Mouse (Mus musculus) intestine, embryonic 15.5 days (tissue): ENCODE results near the gene Azi2. TPM values are rescaled to one million over a fixed set of nuclear protein-coding genes. Genes with fewer than 3 reads are reported as not detected.

Experiments
- ATAC-seq: fragments of 200-750 bp; cut with Nextera tagmentation; 2 replicates; pipeline ENCODE4 v1.8.0; 2017; ENCODE audit warnings: moderate TSS enrichment, moderate library complexity
- H3K27ac ChIP-seq: fragments of 300-500 bp; sonication (generic); 2 replicates; pipeline ENCODE4 v1.5.1; 2015; ENCODE audit warnings: mild to moderate bottlenecking, inconsistent platforms
- H3K27me3 ChIP-seq: fragments of 300-500 bp; sonication (generic); replicated peaks from 2 replicates; pipeline ENCODE4 v1.6.1; 2015; ENCODE audit warnings: inconsistent platforms
- H3K36me3 ChIP-seq: fragments of 300-500 bp; sonication (generic); 2 replicates; pipeline ENCODE4 v1.6.1; 2015; ENCODE audit warnings: inconsistent platforms
- H3K4me1 ChIP-seq: fragments of 300-500 bp; sonication (generic); replicated peaks from 2 replicates; pipeline ENCODE4 v1.6.1; 2015; ENCODE audit warnings: inconsistent platforms
- H3K4me2 ChIP-seq: fragments of 300-500 bp; sonication (generic); replicated peaks from 2 replicates; pipeline ENCODE4 v1.6.1; 2015; ENCODE audit warnings: mild to moderate bottlenecking, inconsistent platforms
- H3K4me3 ChIP-seq: fragments of 300-500 bp; sonication (generic); replicated peaks from 2 replicates; pipeline ENCODE4 v1.5.1; 2015; ENCODE audit warnings: inconsistent platforms
- H3K9ac ChIP-seq: fragments of 300-500 bp; sonication (generic); 2 replicates; pipeline ENCODE4 v1.6.1; 2015; ENCODE audit warnings: inconsistent platforms
- H3K9me3 ChIP-seq: fragments of 300-500 bp; sonication (generic); 2 replicates; pipeline ENCODE4 v1.6.1; 2016; ENCODE audit warnings: inconsistent platforms
- WGBS: fragments of 180-500 bp; shearing (Covaris S2); methylation state at CpG from one replicate; pipeline ENCODE4 v1.1.7; 2015; 5-methylcytosine and 5-hydroxymethylcytosine counted together
- polyA plus RNA-seq: library from polyadenylated mRNA; unstranded; fragments of >200 nt; fragmentation: Nextera tagmentation; extraction: Ambion mirVana; gene quantifications from 2 replicates; pipeline ENCODE4 v1.2.1, GENCODE M21; 2015

Azi2 gene
- polyA plus RNA-seq, 1 experiment from 2014 or later, result 81.3 TPM

GRCm38 (mm10) chr9:118041646-118042045 is 1.3 kb downstream of the Azi2 start:
- no peak for ATAC-seq
- 18% methylated on average over 5 of the region's 5 CpGs for WGBS
- peak overlapping the region; percentile 66 for H3K4me2 ChIP-seq
- 0 out of 2 replicates have a peak, but pooled peaks cover 3% of the 10 kb centered on the region for H3K4me1 ChIP-seq
- H3K4me3 ChIP-seq, result peak overlapping the region; percentile 88
- H3K9me3 ChIP-seq, result no peaks in the 10 kb centered on the region
- no peak overlapping the region for H3K9ac ChIP-seq
- H3K36me3 ChIP-seq, result no peaks in the 10 kb centered on the region
- H3K27me3 ChIP-seq, result no peaks in the 10 kb centered on the region
- no peak overlapping the region for H3K27ac ChIP-seq

DNA sequence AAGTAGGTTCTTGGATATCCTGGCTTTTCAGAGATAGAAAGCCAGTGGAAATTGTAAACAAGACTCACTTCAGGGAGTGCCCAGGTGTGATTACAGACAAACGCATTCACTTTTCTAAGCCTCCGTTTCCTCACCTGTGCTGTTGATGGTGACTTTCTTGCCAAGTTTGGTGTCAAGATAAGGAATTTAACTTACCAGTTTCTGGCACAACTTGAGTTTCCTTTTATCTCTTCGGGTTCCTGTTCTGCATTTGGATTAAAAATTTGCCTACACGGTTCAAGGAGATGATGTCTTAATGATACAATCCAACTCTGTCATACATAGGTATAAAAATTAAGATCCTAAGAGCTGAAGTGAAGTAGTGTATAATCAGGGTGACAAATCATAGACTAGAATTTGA is 2.4 kb downstream of the Azi2 start:
- H3K4me1 ChIP-seq, result 0 out of 2 replicates have a peak, but pooled peaks cover 3% of the 10 kb centered on the region
- 0 out of 2 replicates have a peak, but pooled peaks cover 3% of the 10 kb centered on the region for H3K36me3 ChIP-seq
- no peak overlapping the region for H3K4me3 ChIP-seq
- no peak for ATAC-seq
- H3K4me2 ChIP-seq, result no peak overlapping the region; the same call in 1 of the 2 replicates
- no peaks in the 10 kb centered on the region for H3K9me3 ChIP-seq
- no peaks in the 10 kb centered on the region for H3K27me3 ChIP-seq
- H3K9ac ChIP-seq, result no peak overlapping the region
- no peak overlapping the region for H3K27ac ChIP-seq
- WGBS, result 77% methylated on average over 4 of the region's 4 CpGs

- 0 out of 2 replicates have a peak, but pooled peaks cover 5% of the 10 kb centered on the region for H3K36me3 ChIP-seq
- 88% methylated on average over 3 of the region's 3 CpGs for WGBS
- no peak overlapping the region for H3K27ac ChIP-seq
Observed at GRCm38 (mm10) chr9:118043581-118043980, 3.3 kb downstream of the Azi2 start.

GRCm38 (mm10) chr9:118045011-118045533 is 4.8 kb downstream of the Azi2 start:
- H3K27ac ChIP-seq, result no peak overlapping the region
- no peaks in the 10 kb centered on the region for H3K9me3 ChIP-seq
- no peak for ATAC-seq
- H3K4me3 ChIP-seq, result no peak overlapping the region
- H3K9ac ChIP-seq, result no peak overlapping the region
- 0 out of 2 replicates have a peak, but pooled peaks cover 3% of the 10 kb centered on the region for H3K4me1 ChIP-seq
- no peak overlapping the region for H3K4me2 ChIP-seq
- WGBS, result 68% methylated on average over 1 of the region's 1 CpGs
- no peaks in the 10 kb centered on the region for H3K27me3 ChIP-seq
- H3K36me3 ChIP-seq, result 0 out of 2 replicates have a peak, but pooled peaks cover 5% of the 10 kb centered on the region

More at GRCm38 (mm10) chr9:118043581-118043980, 3.3 kb downstream of the Azi2 start:
- H3K9me3 ChIP-seq, result no peaks in the 10 kb centered on the region
- ATAC-seq, result no peak
- H3K27me3 ChIP-seq, result no peaks in the 10 kb centered on the region
- no peak overlapping the region for H3K9ac ChIP-seq
- H3K4me3 ChIP-seq, result no peak overlapping the region
- H3K4me2 ChIP-seq, result no peak overlapping the region
- H3K4me1 ChIP-seq, result 0 out of 2 replicates have a peak, but pooled peaks cover 3% of the 10 kb centered on the region

GRCm38 (mm10) chr9:118053286-118053685 is 13.0 kb downstream of the Azi2 start:
- Histone ChIP-seq H3K4me1 (no peaks in the 10 kb centered on the region), H3K4me3 (no peak overlapping the region), H3K27ac (no peak overlapping the region), H3K4me2 (no peak overlapping the region), H3K27me3 (no peaks in the 10 kb centered on the region), H3K9ac (no peak overlapping the region), H3K36me3 (peaks cover 20% of the 10 kb centered on the region; the same call in 1 of the 2 replicates), H3K9me3 (no peaks in the 10 kb centered on the region)
- ATAC-seq, result no peak
- WGBS, result 39% methylated on average over 1 of the region's 1 CpGs

DNA sequence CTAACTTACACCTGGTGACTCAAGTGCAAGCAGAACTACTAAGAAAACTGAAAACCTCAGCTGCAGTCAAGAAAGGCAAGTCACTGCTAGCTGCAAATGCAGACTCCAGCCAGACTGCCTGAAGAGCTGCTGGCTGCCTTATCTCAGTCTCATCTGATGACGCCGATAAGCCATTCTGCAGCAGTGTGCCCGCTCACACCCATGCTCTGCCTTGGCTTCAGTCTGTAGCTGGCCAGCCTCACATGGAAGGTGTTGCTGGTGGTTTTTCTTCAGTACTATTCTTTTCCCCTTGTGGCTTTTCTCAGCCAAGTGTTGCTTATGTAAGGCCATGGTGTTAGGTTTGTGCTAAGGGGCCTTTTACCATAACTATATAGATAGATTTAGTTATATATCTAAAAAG is 18.8 kb downstream of the Azi2 start:
- WGBS, result 90% methylated on average over 3 of the region's 3 CpGs
- no peak for ATAC-seq

GRCm38 (mm10) chr9:118070442-118070841 is 30.1 kb downstream of the Azi2 start:
- Histone ChIP-seq H3K4me2 (no peak overlapping the region), H3K9ac (no peak overlapping the region), H3K27ac (no peak overlapping the region), H3K36me3 (peaks cover 6% of the 10 kb centered on the region; the same call in 1 of the 2 replicates), H3K4me3 (no peak overlapping the region), H3K4me1 (no peaks in the 10 kb centered on the region), H3K9me3 (no peaks in the 10 kb centered on the region), H3K27me3 (no peaks in the 10 kb centered on the region)
- no peak for ATAC-seq
- 94% methylated on average over 6 of the region's 6 CpGs for WGBS

More for the DNA sequence above, 18.8 kb downstream of the Azi2 start:
- H3K4me1 ChIP-seq, result no peaks in the 10 kb centered on the region
- H3K27ac ChIP-seq, result no peak overlapping the region
- no peak overlapping the region for H3K4me2 ChIP-seq
- H3K9me3 ChIP-seq, result no peaks in the 10 kb centered on the region
- H3K36me3 ChIP-seq, result peaks cover 10% of the 10 kb centered on the region
- H3K9ac ChIP-seq, result no peak overlapping the region
- H3K4me3 ChIP-seq, result no peak overlapping the region
- H3K27me3 ChIP-seq, result no peaks in the 10 kb centered on the region

- Histone ChIP-seq H3K36me3 (peaks cover 6% of the 10 kb centered on the region; the same call in 1 of the 2 replicates), H3K9ac (no peak overlapping the region), H3K4me3 (no peak overlapping the region), H3K27ac (no peak overlapping the region), H3K27me3 (no peaks in the 10 kb centered on the region), H3K4me2 (no peak overlapping the region), H3K4me1 (no peaks in the 10 kb centered on the region), H3K9me3 (no peaks in the 10 kb centered on the region)
- WGBS, result 75% methylated on average over 3 of the region's 3 CpGs
- ATAC-seq, result no peak
Observed at GRCm38 (mm10) chr9:118071337-118071736, 31.0 kb downstream of the Azi2 start.

GRCm38 (mm10) chr9:118072101-118072500 is 31.8 kb downstream of the Azi2 start:
- no peak; the same call in 1 of the 2 replicates for ATAC-seq
- H3K36me3 ChIP-seq, result peaks cover 4% of the 10 kb centered on the region; the same call in 1 of the 2 replicates
- no peak overlapping the region for H3K4me3 ChIP-seq
- H3K9me3 ChIP-seq, result no peaks in the 10 kb centered on the region
- H3K9ac ChIP-seq, result no peak overlapping the region
- H3K27me3 ChIP-seq, result no peaks in the 10 kb centered on the region
- no peak overlapping the region for H3K4me2 ChIP-seq
- H3K27ac ChIP-seq, result no peak overlapping the region
- WGBS, result 73% methylated on average over 5 of the region's 5 CpGs
- H3K4me1 ChIP-seq, result no peaks in the 10 kb centered on the region

DNA sequence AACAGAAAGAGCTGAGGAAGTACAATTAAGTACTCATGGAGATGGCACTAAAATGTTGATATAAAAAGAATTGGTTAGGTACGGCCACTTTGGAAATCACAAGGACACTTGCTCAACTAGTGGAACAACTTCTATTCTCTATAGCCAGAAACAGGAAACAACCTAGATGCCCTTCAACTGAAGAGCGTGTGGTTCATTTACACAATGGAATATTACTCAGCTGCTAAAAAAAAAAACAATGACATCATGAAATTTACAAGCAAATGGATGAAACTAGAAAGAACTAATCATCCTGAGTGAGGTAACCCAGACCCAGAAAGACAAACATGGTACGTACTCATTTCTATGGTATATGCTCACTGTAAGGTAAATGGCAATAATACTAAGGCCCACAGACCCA is 33.1 kb downstream of the Azi2 start:
- no peak for ATAC-seq
- H3K4me1 ChIP-seq, result no peaks in the 10 kb centered on the region
- WGBS, result 88% methylated on average over 3 of the region's 3 CpGs

DNA sequence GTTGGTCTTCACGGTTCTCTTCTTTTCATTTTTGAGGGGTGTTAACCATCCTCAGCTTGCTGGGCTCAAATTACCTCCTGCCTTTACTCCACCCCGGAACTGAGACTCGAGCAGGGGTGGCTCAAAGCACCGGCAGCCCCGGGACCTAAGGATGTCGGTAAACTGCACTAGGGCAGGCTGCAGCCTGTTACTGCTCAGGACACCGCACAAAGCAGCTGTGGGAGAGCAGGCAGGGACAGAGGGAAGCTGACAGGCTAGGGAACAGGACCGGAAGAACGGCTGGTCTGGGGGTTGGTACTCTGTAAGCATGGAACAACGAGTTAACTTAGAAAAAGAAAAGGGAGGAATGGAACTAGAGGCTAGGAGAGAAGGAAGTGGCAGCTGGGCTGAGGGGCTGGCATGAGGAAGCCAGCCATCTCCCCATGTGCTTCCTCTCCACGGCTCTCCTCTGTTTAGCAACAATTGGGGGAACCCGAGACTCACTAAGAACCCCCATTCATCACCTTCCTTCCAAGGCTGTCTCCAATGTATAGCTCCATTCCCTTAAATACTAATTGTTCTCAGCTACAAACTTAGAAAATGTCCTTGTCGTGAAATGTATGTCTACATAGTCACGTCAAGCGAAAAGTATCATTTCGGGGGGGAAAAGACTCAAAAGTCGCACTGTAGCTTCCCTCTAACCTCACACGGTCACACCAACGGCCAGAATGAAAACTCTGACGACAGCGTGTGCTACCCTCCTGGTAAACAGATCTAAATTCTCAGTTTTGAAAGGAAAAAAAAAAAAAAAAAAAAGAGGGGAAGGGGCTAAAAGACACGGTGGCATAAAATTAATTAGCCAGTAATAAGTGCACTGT is 42.5 kb downstream of the Azi2 start:
- Histone ChIP-seq H3K27me3 (no peaks in the 10 kb centered on the region), H3K27ac (peak overlapping the region; percentile 9; the same call in 1 of the 2 replicates), H3K9me3 (no peaks in the 10 kb centered on the region), H3K4me2 (peak overlapping the region; percentile 64), H3K36me3 (no peaks in the 10 kb centered on the region), H3K4me1 (0 out of 2 replicates have a peak, but pooled peaks cover 4% of the 10 kb centered on the region), H3K9ac (peak overlapping the region; percentile 13; the same call in 1 of the 2 replicates), H3K4me3 (peak overlapping the region; percentile 26)
- 32% methylated on average over 22 of the region's 22 CpGs for WGBS
- 0 out of 2 replicates have a peak, but pooled peaks have one; percentile 34 for ATAC-seq

More for the DNA sequence above, 33.1 kb downstream of the Azi2 start:
- Histone ChIP-seq H3K4me3 (no peak overlapping the region), H3K36me3 (no peaks in the 10 kb centered on the region), H3K9ac (no peak overlapping the region), H3K27ac (no peak overlapping the region), H3K9me3 (no peaks in the 10 kb centered on the region), H3K27me3 (no peaks in the 10 kb centered on the region), H3K4me2 (no peak overlapping the region)

DNA sequence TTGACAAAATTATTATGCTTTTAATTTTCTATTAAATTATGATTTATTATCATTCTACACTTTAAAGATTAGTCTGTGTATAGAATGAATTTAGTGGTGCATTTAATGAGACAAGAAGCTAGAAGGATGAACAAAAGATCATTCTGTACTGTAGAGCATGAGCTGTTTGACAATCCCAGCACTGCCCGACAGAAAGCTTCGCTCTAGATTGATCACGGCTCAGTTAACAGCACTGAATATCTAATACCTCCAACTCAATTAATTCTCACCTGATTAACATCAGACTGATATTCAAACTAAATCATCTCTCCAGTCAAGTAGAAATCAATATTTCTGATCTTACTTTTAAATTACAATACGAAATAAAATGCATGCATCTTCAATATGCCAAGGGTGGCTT is 43.5 kb downstream of the Azi2 start:
- Histone ChIP-seq H3K27me3 (no peaks in the 10 kb centered on the region), H3K9ac (no peak overlapping the region), H3K36me3 (no peaks in the 10 kb centered on the region), H3K4me3 (no peak overlapping the region), H3K27ac (no peak overlapping the region), H3K9me3 (no peaks in the 10 kb centered on the region), H3K4me2 (no peak overlapping the region), H3K4me1 (0 out of 2 replicates have a peak, but pooled peaks cover 4% of the 10 kb centered on the region)
- no peak for ATAC-seq
- WGBS, result 88% methylated on average over 4 of the region's 4 CpGs
